Mouse (Mus musculus) ovary, postnatal 10 days (tissue): ENCODE data around the gene C5ar1.
"Not testable (repeated sequence)": the region's sequence is repeated elsewhere in the genome, so short reads cannot be mapped to it uniquely, and the experiment has no call there.

ENCODE experiments used
- DNase-seq: peaks from one replicate; pipeline ENCODE4 v3.0.0; 2022; ENCODE audit warnings: low spot score

Gene C5ar1

DNA sequence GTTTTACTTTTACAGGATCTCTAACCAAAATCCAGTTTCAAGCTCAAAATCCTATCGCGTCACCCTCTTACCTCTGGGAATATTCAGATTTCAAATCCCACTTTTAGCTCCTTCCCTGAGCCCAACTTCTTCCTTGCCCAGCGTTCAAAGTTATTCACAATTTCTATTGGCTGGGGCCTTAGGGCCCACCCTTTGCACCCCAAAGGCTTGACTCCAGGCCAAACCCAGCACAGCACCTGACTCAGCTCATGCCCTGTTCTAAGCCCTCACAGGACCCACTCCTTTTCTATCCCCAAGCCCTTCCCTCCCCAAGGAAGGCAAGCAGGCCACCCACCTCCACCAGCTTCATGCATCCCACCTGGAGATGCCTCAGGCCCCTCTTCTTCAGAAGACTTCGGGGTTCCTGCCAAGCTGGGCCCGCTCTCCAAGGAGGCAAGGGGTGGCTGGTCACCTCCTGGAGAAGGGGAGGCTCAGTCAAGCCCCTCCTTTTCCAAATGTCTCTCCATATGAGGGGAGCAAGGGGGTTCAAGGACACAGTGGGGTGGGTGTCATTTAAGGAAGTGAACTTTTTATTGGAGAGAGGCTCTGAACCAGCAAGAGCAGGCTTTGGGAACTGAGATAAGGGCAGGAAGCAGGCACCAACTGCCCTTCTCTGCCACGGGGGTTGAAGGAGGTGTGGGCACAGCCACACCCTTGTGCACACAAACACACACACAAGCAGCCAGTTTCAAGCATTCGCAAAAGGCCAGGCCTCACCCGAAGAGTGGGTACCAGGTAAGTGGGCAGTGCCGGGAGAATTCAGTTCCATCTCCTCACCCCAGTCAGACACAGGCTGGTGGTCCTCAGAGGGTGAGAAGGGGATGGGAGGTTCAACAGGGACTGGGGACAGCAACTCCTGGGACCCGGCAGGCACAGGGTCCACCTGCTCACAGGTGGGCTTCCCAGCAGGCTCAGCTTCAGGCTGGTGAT lies 15.9 kb upstream of the C5ar1 start:
- DNase-seq: no peak

DNA sequence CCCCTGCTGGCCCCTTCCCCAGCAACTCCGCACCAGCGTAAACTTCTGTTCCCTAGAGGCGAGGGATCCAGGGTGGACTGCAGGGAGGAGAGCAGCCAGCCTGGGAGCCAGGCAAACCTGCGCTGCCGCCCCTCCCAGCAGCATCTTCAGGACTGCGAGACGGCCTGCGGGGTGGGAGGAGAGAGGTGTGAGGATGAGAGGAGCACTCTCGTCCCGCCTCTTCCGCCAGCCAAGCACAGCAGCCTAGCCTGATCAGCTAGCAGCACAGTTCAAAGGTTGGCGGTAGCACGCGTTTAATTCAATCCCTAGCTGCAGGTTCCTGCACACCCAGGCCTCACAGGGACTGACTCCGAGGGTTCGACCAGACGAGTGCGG lies 14.4 kb upstream of the C5ar1 start:
- DNase-seq: peak; percentile 29

DNA sequence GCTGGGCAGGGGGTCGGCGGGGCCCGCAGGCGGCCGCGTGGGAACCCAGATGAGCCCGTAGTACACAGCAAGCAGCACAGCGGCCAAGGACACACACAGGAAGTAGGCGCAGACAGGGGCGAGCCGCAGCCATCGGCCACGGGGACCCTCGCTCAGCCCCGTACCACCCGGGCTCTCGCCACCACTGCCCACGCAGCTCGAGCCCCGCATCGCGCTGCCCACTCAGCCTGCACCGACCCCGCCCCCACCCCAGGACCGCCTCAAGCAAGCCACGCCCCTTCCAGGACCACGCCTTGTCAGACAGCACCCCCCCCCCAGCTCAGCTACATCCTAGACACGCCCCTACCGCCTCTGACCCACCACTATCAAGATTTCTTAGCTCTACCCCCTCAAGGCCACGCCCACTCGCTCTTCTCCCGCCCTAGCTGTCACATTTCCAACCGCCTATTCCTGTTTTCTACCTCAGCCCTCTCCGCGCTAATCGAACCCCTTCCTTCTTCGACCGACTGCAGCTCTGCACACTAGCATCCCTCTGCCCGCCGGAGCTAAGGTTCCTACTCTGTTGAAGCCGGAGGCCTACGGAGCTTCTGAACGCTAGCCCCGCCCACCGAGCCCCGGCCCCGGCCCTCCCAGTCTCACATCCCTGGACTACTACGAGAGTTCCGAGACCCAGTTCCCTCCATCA lies 13.9 kb upstream of the C5ar1 start, which contains the start of gene Inafm1:
TSS of gene Inafm1 (minus strand) at position 537 of the 685 bp plus-strand sequence.
- DNase-seq: peak; percentile 65

DNA sequence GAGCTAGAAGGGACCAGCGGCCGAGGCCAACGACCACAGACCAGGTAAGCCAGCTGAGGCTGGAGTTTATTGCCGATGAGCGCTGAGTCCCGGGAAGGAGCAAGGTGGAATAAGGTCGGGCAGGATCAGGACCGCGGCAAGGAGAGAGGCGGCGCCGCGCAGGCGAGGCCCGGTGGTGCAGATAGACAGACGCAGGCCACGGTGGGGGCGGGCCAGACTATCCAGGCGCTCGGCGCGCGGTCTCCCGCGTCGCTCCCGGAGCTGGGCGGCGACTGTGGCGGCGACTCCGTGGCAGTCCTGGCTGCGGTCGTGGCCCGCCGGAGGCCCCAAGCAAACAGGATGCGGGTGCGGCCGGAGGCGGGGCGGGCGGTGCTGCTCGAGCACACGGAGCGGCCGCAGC lies 13.3 kb upstream of the C5ar1 start:
- DNase-seq: peak; percentile 34

DNA sequence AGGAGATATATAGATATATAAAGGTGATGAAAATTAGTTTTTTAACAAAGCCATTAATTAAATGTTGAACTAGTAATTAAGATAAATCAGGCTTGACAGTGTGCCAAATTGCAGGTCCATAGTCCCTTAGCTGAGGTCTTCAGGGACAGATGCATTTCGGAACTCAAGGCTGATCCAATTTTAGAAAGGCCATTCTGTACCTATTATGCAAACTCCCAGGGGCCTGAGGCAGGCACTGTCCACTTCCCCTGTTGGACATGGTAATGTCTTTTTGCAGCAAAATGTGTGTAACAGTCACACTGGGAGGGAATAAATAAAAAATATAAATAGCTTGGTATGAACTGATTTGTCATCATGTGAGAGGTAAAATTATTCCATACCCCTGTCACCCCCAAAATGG lies 11.8 kb upstream of the C5ar1 start:
- no peak for DNase-seq

DNA sequence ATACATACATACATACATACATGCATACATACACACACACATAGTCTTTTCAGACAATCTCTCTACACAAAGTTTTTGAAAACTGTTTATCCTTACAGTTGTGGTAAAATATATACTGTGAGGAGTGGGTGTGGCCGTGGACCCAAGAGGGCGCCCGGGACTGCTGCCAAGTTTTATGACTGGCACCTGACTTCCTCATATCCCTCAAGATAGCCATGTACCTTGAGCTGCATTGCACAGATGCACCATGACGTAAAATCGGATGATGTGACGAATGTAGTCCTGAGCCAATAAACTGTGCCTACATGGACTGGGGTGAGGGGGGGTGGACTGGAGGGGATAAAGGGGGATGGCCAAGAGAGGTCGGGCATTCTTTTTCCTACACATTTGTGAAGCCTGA lies 7.3 kb upstream of the C5ar1 start:
- not testable (repeated sequence) for DNase-seq

DNA sequence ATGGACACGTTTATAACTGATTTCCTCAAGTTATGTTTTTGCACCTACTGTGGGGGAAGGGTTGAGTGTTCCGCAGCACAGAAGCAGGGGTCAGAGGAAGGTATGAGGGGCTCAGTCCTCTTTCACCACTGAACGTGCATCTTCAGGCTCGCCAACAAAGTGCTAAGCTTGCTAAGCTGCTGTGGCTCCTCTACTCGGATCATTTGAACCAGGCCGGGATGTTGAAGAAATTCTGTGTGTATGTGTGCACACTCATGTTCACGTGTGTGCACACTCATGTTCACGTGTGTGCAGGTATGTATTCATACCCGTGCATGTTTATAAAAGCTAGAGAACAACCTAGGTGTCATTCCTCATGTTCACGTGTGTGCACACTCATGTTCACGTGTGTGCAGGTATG lies 6.5 kb upstream of the C5ar1 start:
- no peak for DNase-seq

DNA sequence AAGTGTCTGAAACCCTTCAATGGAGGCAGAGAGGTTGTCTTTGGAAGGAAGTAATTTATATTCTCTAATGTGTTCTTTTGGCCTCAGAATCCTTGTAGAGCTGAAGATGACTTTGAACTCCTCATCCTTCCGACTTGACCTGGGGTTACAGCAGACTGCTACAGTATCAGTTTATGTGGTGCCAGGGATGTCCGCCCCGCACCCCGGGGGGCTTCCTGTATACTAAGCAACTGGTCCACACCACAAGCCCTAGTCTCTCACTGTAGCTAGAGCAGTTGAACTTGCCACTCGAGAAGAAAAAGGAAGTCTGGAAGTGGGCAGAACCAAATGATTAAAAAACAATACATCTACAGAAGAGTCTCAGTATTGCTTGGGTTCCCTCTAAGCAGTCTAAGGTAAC lies 4.5 kb upstream of the C5ar1 start:
- DNase-seq: no peak

DNA sequence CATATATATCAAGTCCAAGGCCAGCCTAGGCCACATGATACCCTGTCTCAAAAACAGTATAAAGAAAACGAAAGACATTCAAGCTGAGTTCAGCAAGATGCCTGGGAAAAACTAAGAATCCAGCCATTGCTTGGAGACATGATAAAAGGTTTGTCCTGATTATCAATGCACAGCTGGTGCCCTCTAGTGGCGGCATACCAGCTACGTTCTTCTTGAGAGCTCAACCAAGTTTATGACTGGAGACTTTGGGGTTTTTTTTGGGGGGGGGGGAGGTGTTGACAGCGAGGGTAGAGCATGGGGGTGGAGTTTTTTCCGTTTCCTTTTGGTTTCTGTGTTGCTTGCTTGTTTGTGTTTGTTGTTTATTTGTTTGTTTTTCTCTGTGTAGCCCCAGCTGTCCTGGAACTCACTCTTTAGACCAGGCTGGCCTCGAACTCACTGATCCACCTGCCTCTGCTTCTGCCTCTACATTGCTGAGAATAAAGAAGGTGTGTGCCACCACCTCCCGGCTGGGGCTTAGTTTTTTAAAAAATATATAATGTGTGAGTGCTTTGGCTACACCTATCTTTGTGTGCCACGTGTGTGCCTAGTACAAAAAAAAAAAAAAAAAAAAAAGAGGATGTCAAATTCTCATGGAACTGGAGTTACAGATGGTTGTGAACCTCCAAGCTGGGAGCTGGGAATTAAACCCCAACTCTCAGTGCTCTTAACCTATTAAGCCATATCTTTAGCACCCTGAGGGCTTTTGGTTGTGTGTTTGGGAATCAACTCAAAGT lies 3.9 kb upstream of the C5ar1 start:
- no peak for DNase-seq

DNA sequence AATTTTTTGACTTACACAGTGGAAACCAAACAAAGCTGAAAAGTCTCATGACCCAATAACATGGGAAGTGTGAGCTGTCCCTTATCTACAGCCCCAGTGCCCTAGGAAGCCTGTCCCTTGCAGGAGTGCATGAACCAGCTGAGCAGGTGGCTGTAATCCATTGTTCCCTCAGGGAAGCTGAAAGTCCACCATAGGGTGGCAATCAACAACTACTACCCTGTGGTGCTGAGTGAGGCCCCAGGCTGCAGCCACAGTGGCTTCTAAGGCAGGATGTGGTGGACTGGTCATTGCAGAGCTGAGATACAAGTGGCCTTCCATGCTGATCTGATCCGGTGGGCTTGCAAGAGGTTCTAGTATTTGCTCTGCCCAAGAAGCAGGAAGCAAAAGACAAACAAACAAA lies 1.8 kb upstream of the C5ar1 start:
- DNase-seq: no peak

DNA sequence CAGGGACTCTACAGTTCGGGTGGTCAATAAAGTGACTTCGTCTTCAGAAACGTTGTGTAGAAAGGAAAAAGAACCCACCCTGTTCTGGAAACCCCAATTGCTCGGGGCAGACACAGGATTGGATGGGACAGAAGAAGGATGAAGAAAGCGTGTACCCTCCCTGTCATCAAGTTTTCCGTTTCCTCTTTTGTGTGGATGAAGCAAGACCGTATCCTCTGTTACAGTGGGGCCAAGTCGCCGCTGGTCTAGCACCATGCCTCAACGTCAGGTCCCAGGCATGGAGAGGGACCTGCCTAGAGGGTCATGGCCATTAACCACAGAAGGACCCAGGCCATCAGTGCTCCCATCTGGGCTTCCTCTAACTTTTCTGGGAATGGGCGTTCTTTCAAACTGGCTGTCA lies 1.5 kb downstream of the C5ar1 start:
- no peak for DNase-seq

DNA sequence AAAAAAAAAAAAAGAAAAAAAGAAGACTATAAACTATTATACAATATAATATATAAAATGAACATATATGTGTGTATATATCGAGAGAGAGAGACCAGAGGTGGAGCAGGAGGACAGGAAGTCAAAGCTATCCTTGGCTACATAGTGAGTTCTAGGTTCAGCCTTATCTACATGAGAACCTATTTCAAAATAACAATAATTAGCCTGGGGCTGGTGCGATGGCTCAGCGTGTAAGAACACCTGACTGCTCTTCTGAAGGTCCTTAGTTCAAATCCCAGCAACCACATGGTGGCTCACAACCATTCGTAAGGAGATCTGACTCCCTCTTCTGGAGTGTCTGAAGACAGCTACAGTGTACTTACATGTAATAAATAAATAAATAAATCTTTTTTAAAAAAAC lies 3.4 kb downstream of the C5ar1 start:
- DNase-seq: not testable (repeated sequence)

DNA sequence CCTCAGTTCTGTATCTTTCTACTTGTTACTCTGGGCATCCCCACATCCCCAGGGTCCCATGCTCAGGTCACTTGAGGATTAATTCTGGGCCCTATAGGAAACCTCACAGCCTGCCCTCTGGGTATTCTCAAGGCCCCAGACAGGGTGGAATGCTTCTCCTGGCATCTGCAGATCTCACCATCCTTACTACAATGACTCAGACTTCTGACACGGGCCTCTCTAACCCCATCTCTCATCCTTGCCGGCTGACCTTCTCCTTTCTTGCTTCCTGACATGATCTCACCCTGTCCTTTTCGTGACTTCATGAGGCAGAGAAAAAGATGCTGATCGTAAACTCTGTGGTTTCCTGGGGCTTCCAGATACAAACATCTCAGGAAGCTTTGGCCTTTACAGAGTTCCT lies 5.1 kb downstream of the C5ar1 start:
- no peak for DNase-seq

DNA sequence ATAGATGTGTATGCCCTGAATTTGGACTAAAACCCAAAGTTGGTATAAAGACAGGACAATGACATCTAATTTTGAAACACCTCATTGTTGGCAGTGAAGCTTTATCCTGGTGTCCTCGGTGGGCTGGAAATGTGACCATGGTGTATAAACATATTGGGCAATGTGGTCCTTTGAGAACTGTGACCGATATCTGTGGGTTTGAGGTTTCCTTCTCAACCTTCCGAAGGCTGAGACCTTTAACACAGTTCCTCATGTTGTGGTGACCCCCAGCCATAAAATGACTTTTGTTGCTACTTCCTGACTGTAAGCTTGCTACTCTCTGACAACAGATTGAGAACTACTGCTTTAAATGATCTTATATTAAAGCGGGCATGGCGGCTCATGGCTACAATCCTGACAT lies 8.7 kb downstream of the C5ar1 start:
- no peak for DNase-seq

DNA sequence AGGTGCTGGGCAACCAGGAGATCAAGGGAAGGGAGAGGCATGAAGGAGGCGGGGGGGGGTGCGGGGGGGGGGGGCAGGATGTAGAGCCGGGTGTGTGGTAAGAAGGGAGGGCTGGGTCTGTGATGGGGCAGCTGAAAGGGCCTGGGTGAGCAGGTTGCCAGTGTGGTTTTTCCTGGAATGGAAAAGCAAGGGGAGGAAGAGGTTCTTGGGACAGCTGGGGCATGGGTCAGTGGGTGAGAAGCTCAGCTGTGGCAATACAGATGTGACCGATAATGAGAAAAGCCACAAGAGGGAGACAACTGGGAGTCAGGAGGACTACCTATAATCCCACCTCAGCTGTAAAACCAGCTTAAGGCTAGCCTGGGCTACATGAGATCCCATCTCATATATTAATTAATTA lies 13.4 kb downstream of the C5ar1 start:
- DNase-seq: no peak

DNA sequence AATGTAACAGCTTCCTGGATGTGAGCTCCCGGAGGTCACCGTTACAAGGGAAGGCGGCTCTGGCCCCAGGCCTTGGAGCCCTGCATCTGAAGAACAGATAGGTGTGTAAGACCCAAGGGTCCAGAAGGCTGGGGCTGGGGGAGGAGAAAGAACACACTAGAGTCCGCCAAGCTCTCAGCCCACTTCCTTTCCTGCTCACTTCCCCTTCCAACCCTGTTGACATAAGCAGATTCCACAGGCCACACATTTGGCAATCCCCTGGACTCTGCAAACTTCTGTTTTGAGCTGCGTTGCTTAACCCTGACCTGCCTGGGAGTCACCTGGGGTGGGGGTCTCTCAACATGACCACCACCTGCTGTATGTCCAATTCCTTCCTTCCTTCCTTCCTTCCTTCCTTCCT lies 15.3 kb downstream of the C5ar1 start, which contains the start of gene C5ar2:
TSS of gene C5ar2 (minus strand) at position 88 of the 400 bp plus-strand sequence.
- DNase-seq: no peak

DNA sequence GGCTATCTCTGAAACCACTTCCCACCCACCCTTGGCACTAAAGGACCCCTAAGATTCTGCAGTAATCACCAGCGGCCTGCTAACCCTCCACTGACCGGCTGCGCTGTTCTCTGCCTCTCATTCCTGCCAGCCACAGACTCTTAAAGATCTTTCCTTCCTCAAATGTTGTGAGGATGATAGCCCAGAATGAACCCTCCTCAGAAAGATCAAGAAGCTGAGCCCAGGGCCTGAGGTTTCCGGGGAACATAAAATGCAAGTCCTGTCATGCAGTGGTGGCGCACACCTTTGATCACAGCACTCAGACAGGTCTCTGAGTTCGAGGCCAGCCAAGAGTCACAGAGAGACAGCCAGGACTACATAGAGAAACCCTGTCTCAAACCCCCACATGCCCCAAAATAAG lies 17.1 kb downstream of the C5ar1 start:
- DNase-seq: no peak

DNA sequence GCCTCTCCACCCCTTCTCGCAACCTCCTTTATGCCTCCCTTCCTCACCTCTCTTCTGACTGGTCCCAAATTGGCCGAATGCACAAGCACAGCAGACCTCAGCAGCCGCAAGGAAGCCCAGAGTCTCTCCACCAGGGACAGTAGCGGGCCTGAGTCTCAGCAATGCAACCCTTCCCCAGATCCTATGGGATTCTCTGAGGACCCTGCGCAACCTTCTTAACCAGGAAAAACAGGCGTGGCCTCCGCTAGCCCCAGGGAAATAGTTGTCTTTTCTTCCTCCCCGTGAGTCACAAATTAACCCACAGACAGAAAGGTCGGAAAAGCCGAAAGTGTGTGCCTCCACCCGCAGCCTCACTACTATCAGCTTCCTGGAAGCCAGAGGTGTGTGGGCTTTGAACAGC lies 17.6 kb downstream of the C5ar1 start:
- DNase-seq: no peak

DNA sequence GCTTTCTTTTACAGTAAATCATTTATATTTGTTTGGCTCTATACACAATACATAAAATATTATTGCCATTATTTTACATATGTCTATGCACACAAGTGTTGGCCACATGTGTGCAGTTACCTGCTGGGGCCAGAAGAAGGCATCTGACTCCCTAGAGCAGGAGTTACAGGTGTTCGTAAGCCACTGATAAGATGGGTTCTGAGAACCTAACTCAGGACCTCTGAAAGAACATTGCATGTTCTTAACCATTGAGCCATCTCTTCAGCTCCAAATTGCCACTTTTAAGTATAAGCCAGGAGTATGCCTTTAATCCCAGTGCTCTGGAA lies 18.4 kb downstream of the C5ar1 start:
- DNase-seq: no peak

DNA sequence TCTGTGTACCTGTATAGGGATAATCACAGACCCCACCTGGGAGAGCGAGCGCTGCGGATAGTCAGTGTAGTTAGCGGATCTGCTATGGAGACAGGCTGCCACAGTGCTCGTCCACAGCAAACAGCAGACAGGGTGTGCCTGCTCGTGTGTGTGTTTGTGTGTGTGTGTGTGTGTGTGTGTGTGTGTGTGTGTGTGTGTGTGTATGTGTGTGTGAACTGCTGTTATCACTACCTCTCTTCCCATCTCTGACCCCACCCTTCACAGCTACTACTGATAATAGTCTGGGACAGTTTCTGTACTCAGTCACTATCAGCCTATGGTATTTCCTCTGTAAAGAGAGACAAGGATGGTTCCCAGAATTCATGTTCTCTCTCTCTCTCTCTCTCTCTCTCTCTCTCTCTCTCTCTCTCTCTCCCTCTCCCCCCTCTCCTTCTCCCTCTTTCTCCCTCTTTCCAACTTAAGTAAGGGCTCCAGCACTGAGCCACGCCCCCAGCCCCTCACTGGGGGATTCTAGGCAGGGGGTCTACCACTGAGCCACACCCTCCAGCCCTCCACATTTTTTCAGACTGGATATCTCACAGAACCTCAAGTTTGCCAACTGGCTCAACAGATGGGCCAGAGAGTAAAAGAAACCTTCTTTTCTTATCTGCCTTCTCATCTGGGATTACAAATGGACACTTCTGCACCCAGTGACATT lies 18.9 kb downstream of the C5ar1 start:
- DNase-seq: no peak

DNA sequence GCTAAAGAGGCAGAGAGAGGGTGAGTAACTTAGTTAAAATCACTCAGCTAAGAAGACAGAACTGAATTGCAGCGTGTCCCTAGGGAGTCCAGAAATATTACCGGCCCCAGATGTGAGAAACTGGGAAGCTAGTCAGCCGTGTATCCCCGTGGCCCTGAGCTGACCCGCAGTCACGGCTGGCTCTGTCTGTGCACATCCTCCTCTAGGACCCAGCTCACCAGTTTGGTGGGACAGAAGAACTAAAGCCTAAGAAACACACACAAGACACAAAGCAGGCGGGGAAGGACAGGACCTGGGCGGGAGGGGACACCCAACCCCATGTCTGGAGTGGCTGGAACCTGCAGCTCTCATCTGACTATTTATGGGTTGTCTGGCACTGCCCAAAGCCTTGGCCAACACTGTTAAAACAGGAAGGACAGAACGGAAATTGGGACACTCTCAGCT lies 19.8 kb downstream of the C5ar1 start:
- DNase-seq: no peak

DNA sequence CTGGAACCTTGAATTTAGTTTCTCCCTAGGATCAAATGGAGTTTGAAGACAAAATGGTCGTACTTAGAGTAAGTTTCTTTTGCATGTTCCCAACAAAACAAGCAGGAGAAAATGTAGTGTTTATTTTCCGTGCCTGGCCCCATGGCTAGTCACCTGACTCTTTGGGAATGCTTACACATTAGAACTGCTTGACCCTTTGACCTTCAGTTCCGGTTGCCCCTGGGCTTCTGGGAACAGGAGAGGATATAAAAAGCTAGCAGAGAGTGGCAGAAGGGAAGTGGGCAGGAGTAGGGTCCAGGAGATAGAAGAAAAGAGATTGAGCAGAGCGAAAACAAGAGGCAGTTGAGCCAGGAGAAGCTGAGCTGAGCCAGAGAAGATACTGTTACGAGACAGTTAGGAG lies 29.5 kb downstream of the C5ar1 start:
- DNase-seq: no peak
